Mouse (Mus musculus): ENCODE measurements at regions not wholly inside any gene's neighbourhood (a gene's known extent, or its start where the extent isn't known, plus 50 kb on each side); places are given as distances from the start of the nearest gene placed in this dataset.
A peak's percentile ranks its signal among the peaks of the same experiment; 100 is the strongest.

DNA sequence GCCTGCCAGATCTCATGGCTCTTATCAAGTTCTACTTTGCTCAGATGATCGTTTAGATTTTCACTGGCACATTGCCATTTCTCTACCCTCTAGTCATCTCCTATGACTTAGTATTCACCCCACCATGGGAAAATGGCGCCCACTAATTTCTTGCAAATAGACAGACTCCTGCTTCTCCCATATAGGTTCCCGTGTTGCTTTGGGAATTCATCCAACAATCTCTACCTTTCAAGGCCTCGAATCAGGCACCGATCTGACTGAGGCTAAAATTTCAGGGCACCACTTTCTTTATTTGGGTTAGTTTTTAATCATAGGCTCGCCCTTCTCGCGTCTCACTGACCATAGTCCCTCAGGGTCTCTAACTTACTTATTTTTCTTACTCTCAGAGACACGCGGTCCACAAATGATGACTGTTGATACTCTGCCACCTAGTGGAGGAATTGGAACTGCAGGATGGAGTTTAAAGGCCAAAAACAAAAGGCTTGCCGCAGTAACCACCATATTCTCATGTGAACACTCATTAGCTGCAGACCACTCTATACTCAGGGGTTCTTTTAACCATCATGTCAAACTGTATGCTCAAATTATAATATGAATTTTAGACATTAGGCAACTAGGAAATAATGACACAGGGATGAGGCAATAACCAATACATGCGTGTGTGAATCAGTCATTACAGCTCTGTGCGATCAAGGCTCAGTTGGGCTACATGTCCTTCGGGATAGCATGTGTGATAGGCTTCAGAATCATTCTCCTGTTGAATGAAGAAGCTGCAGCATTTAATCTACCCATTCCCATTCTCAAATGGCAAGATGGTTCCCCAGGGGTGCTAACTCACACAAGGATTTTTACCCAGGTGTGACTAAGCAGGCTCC, 119.5 kb upstream of the Nhs start:
- Histone ChIP-seq H3K4me1 (0 out of 2 replicates have a peak, but pooled peaks cover 3% of the 10 kb centered on the region), H3K9me3 (no peaks in the 10 kb centered on the region), H3K36me3 (replicated peaks) (no peaks in the 10 kb centered on the region), H3K27me3 (replicated peaks) (peaks cover 4% of the 10 kb centered on the region; the same call in 1 of the 2 replicates), H3K27ac (no peak overlapping the region), H3K4me2 (no peak overlapping the region; the same call in 1 of the 2 replicates), H3K9ac (no peak overlapping the region), H3K4me3 (no peak overlapping the region)
- ATAC-seq (replicated peaks) = peak; percentile 42; the same call in 1 of the 2 replicates
- WGBS = 49% methylated on average over 14 of the region's 14 CpGs

DNA sequence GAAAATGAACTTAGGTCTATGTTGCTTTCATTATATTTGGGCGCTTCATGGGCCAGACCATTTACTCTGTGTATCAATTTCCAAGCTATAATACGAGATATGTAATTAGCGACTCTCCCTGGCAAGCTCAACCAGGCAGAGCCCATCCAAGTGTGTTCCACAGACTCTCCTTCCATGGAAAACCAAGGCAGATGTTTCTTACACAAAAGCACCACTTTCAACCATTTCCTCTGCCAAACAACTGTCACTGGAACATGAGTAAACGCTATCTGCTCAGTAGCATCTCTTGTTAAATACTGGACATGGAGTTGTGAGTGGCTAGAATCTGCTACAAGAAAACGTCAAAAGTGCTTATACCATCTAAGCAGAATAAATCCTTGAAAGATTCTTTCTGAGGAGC, 115.1 kb upstream of the Nhs start:
- Histone ChIP-seq H3K27me3 (replicated peaks) (peaks cover 4% of the 10 kb centered on the region; the same call in 1 of the 2 replicates), H3K27ac (no peak overlapping the region), H3K36me3 (replicated peaks) (no peaks in the 10 kb centered on the region), H3K9me3 (no peaks in the 10 kb centered on the region), H3K4me2 (no peak overlapping the region), H3K9ac (no peak overlapping the region), H3K4me3 (no peak overlapping the region), H3K4me1 (0 out of 2 replicates have a peak, but pooled peaks cover 3% of the 10 kb centered on the region)
- ATAC-seq (replicated peaks) = no peak
- WGBS = 80% methylated on average over 5 of the region's 5 CpGs

DNA sequence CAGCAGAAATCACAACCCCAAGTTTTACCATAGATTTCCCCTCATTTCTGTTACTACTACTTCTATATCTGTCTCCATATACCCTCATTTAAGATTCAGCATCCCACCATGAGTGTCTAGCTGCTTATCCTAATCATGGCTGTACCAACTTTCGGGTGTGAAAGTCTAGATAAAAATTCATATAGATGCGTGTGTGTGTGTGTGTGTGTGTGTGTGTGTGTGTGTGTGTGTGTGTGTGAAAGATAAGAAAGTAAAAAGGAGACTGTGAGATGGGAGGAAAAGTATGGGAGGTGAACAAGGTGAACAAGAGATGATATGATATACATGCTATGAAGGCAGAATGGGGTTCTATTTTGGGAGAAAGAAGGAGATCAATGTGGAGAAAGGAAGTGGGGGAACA, 111.7 kb upstream of the Nhs start:
- no peaks in the 10 kb centered on the region for H3K36me3 ChIP-seq (replicated peaks)
- H3K27me3 ChIP-seq (replicated peaks) = peaks cover 1% of the 10 kb centered on the region; the same call in 1 of the 2 replicates
- no peak overlapping the region for H3K4me3 ChIP-seq
- 89% methylated on average over 2 of the region's 2 CpGs for WGBS
- H3K4me1 ChIP-seq = no peaks in the 10 kb centered on the region
- no peak overlapping the region for H3K27ac ChIP-seq
- no peak overlapping the region for H3K4me2 ChIP-seq
- no peak for ATAC-seq (replicated peaks)
- no peak overlapping the region for H3K9ac ChIP-seq
- no peaks in the 10 kb centered on the region for H3K9me3 ChIP-seq

DNA sequence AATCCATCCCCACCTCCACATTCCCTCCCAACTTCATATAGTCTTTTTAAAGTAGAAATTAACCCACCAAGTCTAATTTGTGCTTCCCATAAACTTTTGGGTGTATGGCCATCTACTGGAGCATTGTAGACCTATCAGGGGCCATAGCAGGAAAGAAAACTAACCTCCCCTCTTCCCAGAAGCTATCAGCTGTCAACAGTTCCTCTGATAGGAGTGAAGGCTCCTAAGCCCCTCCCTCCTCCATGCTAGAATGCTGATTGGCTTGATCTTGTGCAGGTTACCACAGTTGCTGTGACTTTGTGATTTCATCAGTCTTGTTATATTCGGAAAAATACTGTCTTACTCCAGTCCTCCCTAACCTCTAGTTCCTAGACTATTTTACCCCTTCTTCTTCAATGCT, 109.4 kb upstream of the Nhs start:
- H3K4me1 ChIP-seq = no peaks in the 10 kb centered on the region

DNA sequence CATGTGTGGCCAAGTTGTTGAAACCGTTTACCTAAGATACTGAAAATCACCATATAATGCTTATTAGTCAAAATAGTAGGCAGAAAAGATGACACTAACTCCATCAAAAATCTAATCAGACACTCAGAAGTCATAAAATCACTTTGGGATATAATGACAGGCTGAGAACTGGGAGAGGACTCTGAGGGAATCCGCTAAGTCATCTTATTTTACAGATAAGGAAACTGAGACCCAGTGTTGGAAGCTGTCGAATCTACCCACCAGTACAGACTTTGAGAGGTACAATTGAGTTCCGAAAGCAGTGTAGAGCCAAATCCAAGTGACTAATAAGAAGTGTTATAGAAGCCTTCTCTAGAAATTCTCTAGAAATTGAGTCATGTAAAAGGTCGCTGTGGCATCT, 108.6 kb upstream of the Nhs start:
- no peaks in the 10 kb centered on the region for H3K36me3 ChIP-seq (replicated peaks)
- no peak overlapping the region for H3K27ac ChIP-seq
- H3K4me2 ChIP-seq = no peak overlapping the region
- H3K9me3 ChIP-seq = no peaks in the 10 kb centered on the region
- H3K4me1 ChIP-seq = no peaks in the 10 kb centered on the region
- no peaks in the 10 kb centered on the region for H3K27me3 ChIP-seq (replicated peaks)
- 79% methylated on average over 5 of the region's 5 CpGs for WGBS
- no peak overlapping the region for H3K9ac ChIP-seq
- H3K4me3 ChIP-seq = no peak overlapping the region
- no peak for ATAC-seq (replicated peaks)

More for the DNA sequence above, 109.4 kb upstream of the Nhs start:
- Histone ChIP-seq H3K27me3 (replicated peaks) (no peaks in the 10 kb centered on the region), H3K36me3 (replicated peaks) (no peaks in the 10 kb centered on the region), H3K4me3 (no peak overlapping the region), H3K9ac (no peak overlapping the region), H3K9me3 (no peaks in the 10 kb centered on the region), H3K4me2 (no peak overlapping the region), H3K27ac (no peak overlapping the region)
- 78% methylated on average over 1 of the region's 1 CpGs for WGBS
- ATAC-seq (replicated peaks) = no peak

DNA sequence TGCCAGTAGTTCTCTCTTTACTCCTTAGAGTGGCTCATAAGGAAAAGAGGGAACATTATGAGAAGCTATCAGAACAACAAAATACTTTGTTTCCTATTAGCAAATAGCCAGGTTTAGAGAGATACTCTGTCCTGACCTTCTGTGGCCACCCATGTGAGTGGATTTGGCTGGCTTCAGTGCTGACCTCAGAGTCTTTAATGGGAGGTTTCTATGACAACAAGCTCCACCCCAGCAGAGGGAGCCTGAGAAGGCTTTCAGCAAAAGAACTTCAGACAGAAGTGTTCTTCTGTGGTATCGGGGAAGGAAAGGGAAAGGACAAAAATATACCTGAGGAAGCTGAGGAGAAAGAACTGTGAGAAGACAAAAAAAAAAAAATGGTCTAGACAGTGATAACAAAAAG, 108.1 kb upstream of the Nhs start:
- H3K4me3 ChIP-seq = no peak overlapping the region
- no peak for ATAC-seq (replicated peaks)
- no peak overlapping the region for H3K9ac ChIP-seq
- no peak overlapping the region for H3K4me2 ChIP-seq
- H3K9me3 ChIP-seq = no peaks in the 10 kb centered on the region
- no peak overlapping the region for H3K27ac ChIP-seq
- H3K4me1 ChIP-seq = no peaks in the 10 kb centered on the region
- H3K27me3 ChIP-seq (replicated peaks) = no peaks in the 10 kb centered on the region
- H3K36me3 ChIP-seq (replicated peaks) = no peaks in the 10 kb centered on the region
- WGBS = 15% methylated on average over 1 of the region's 1 CpGs

DNA sequence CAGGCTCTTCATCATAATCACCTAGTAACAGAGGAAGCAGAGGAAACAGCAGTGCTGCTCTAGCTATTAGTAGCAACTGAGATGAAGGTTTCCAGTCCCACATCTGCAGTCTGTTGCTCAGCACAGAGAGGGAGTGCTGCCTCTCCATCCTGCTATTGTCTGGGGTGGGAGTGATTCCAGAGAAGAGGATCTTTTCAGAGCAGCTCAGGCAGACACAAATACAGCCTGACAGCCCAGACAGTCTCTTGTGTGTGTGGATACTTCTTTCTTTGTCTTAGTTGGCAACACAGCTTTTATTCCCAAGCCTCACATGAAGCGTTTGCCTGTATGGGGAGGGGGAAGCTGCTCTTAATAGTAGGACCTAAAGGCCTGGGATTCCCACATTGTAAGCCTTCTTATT, 107.2 kb upstream of the Nhs start:
- no peak overlapping the region for H3K9ac ChIP-seq
- H3K4me1 ChIP-seq = no peaks in the 10 kb centered on the region
- no peaks in the 10 kb centered on the region for H3K27me3 ChIP-seq (replicated peaks)
- H3K9me3 ChIP-seq = no peaks in the 10 kb centered on the region
- no peak overlapping the region for H3K27ac ChIP-seq
- 24% methylated on average over 1 of the region's 1 CpGs for WGBS
- H3K36me3 ChIP-seq (replicated peaks) = no peaks in the 10 kb centered on the region
- ATAC-seq (replicated peaks) = no peak; the same call in 1 of the 2 replicates
- H3K4me2 ChIP-seq = no peak overlapping the region
- H3K4me3 ChIP-seq = no peak overlapping the region

DNA sequence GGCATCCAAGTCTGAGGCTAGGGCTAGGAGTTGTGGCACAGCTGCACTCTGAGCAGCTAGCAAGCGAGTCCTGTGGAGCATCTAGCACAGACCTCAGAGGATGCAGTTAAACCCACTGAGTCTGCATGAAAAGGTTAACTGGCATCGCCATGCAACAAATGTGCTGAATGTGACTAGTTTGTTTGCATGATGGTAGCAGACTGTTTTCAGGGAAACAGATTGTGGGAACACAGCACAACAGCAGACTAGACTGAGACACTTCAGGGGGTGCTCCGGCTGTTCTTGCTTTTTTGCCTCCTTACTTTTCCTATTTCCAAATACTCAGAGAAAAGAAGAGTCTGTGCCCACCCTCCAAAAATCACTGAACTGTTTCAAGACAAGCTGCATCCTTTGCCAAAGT, 97.9 kb upstream of the Nhs start:
- Histone ChIP-seq H3K4me2 (no peak overlapping the region), H3K9me3 (no peaks in the 10 kb centered on the region), H3K36me3 (replicated peaks) (no peaks in the 10 kb centered on the region), H3K27ac (no peak overlapping the region), H3K4me1 (no peaks in the 10 kb centered on the region), H3K27me3 (replicated peaks) (0 out of 2 replicates have a peak, but pooled peaks cover 3% of the 10 kb centered on the region), H3K4me3 (no peak overlapping the region), H3K9ac (no peak overlapping the region)
- WGBS = 66% methylated on average over 3 of the region's 3 CpGs
- no peak for ATAC-seq (replicated peaks)

DNA sequence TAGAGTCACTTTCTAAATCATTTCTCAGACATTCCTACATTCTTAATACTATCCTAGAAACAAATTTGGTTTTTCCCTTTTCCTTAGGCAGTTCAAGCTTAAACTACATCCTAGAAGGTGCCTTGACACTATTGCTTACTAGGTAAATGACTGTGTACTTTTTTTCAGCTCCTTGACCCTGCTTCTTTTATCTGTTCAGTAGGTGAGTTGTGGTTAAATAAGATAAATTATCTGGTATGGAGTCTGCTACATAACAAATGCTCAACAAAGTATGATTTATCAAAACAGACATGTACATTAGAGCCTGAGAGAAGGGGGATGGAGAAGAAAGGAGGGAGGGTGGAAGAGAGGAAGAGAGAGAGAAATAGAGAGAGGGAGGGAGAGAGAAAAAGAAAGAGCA, 96.3 kb upstream of the Nhs start:
- no peak overlapping the region for H3K4me2 ChIP-seq
- no peak overlapping the region for H3K4me3 ChIP-seq
- H3K9ac ChIP-seq = no peak overlapping the region
- ATAC-seq (replicated peaks) = no peak
- H3K9me3 ChIP-seq = no peaks in the 10 kb centered on the region
- no peak overlapping the region for H3K27ac ChIP-seq
- no peaks in the 10 kb centered on the region for H3K36me3 ChIP-seq (replicated peaks)
- no peaks in the 10 kb centered on the region for H3K4me1 ChIP-seq
- 0 out of 2 replicates have a peak, but pooled peaks cover 3% of the 10 kb centered on the region for H3K27me3 ChIP-seq (replicated peaks)

DNA sequence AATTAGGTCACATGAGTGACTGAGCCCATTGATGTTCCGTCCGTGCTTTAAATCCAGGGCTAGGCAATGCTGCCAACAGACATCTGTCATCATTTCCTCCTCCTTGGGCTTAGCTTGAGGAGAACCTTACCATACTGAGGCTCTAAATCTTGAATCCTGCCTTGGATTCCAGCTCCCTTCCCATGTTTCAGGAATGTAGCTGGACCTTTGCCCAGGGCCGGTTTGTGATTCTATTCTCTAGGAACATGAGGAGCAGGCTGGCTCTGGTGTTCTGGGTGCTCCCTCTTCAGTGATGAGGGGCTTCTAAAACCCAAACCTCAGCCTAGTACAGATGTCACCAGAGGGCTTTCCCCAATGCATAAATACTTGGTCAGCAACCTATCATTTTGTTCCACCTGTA, 81.8 kb upstream of the Nhs start:
- Histone ChIP-seq H3K4me2 (no peak overlapping the region), H3K27me3 (replicated peaks) (no peaks in the 10 kb centered on the region), H3K9me3 (no peaks in the 10 kb centered on the region), H3K27ac (no peak overlapping the region), H3K36me3 (replicated peaks) (no peaks in the 10 kb centered on the region), H3K9ac (no peak overlapping the region), H3K4me3 (no peak overlapping the region), H3K4me1 (no peaks in the 10 kb centered on the region)
- ATAC-seq (replicated peaks) = no peak
- WGBS = 60% methylated on average over 3 of the region's 3 CpGs

DNA sequence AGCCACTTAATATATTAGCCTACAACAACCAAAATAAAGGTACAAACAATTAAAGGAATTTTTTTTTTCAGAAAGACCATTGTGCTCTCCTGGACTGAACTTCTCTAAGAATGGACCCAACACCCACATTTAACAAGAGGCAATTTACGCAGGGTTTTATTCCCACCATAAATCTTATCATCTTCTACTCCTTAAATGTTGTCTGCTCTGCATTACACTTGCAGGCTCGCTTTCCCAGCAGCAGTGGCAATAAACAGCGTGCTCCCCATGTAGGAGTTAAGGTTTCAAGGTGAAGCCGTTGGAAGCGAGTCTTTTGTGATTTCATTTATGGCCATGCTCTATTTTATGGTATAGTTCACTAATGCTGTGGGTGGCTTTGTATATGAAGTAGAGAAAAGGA, 76.0 kb upstream of the Nhs start:
- Histone ChIP-seq H3K4me1 (no peaks in the 10 kb centered on the region), H3K9me3 (no peaks in the 10 kb centered on the region), H3K9ac (no peak overlapping the region), H3K27ac (no peak overlapping the region), H3K4me2 (no peak overlapping the region), H3K36me3 (replicated peaks) (no peaks in the 10 kb centered on the region), H3K4me3 (no peak overlapping the region), H3K27me3 (replicated peaks) (peaks cover 3% of the 10 kb centered on the region; the same call in 1 of the 2 replicates)
- WGBS = 88% methylated on average over 5 of the region's 5 CpGs
- no peak for ATAC-seq (replicated peaks)

DNA sequence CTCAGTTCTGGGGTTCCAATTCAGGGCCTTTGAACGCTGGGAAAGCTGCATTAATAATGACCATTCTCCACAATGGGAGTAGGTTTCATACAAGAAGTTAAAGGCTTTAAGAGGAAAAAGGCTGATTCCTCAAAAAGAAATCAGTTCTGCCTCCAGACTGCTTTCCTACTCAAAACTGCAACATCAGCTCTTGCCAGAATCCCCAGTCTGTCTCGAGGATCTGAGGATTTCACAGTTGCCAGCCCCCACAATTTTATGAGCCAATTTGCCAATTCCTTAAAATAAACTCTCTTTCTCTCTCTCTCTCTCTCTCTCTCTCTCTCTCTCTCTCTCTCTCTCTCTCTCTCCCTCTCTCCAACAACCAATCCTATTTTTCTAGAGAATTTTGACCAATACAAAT, 51.3 kb upstream of the Nhs start:
- Histone ChIP-seq H3K4me1 (no peaks in the 10 kb centered on the region), H3K9ac (no peak overlapping the region), H3K4me3 (no peak overlapping the region), H3K36me3 (replicated peaks) (no peaks in the 10 kb centered on the region), H3K9me3 (no peaks in the 10 kb centered on the region), H3K4me2 (no peak overlapping the region), H3K27me3 (replicated peaks) (peaks cover 5% of the 10 kb centered on the region; the same call in 1 of the 2 replicates), H3K27ac (no peak overlapping the region)
- no peak for ATAC-seq (replicated peaks)
- WGBS = 45% methylated on average over 2 of the region's 2 CpGs

All from midbrain, embryonic 15.5 days (tissue).